Mouse (Mus musculus) C3H10T1/2 (cell line): ENCODE measurements around the gene Trim24. TPM values are rescaled to one million over a fixed set of nuclear protein-coding genes. Genes with fewer than 3 reads are reported as not detected.

Experiments used
- polyA plus RNA-seq, 2 experiments: library from polyadenylated mRNA; unstranded; fragments of >200 nt; fragmentation: generic; extraction: Trizol; gene quantifications; one replicate each; pipeline ENCODE4 v1.2.1; 2012; ENCODE audit warnings: missing spikeins in 2 of 2

The Trim24 gene
- polyA plus RNA-seq: 1 to 10 TPM in 1 of 2 experiments, under 1 TPM in 1; 0.51 to 7.4 TPM

GRCm38 (mm10) chr6:37870245-37871136 lies at the start of gene Trim24:
Gene Trim24, plus strand, starts transcription at chr6:37870811.

Other genes with a start within 250 kb of the Trim24 start
- gene Svopl, start 176.2 kb downstream of the Trim24 start, polyA plus RNA-seq: under 1 TPM in 1 of 2 experiments, not detected in 1; 0.02 TPM
- not detected for gene Tmem213, start 238.4 kb downstream of the Trim24 start, polyA plus RNA-seq